Mouse (Mus musculus) sigmoid colon, adult 10 weeks (tissue): ENCODE measurements around the gene Tmcc1. TPM values are rescaled to one million over a fixed set of nuclear protein-coding genes. Genes with fewer than 3 reads are reported as not detected.

ENCODE experiments used
- polyA plus RNA-seq: library from polyadenylated mRNA; stranded (reverse); fragments of 350-450 nt; fragmentation: Illumina TruSeq; extraction: RNeasy Lipid Tissue Mini Kit (QIAGEN cat#74804); gene quantifications from one replicate; pipeline ENCODE4 v1.2.3, GENCODE M21; 2014; ENCODE audit warnings: low read depth, low replicate concordance

Gene Tmcc1
- polyA plus RNA-seq, result 20.4 TPM

GRCm38 (mm10) chr6:116193394-116194393 lies at the start of gene Tmcc1:
Gene Tmcc1, minus strand, starts transcription at chr6:116193486.

GRCm38 (mm10) chr6:116207729-116208534 lies 14.6 kb upstream of the Tmcc1 start, which contains the start of gene Washc2:
Gene Washc2, plus strand, starts transcription at chr6:116208038.

GRCm38 (mm10) chr6:115994877-115995520 lies 198.3 kb downstream of the Tmcc1 start, which contains the start of gene Plxnd1:
Gene Plxnd1, minus strand, starts transcription at chr6:115995005.

Other genes with a start within 250 kb of the Tmcc1 start
- gene H1foo, start 248.5 kb downstream of the Tmcc1 start, polyA plus RNA-seq, result not detected
- gene Plxnd1, start 198.5 kb downstream of the Tmcc1 start, polyA plus RNA-seq, result 2.2 TPM
- gene Washc2, start 14.6 kb upstream of the Tmcc1 start, polyA plus RNA-seq, result 41.8 TPM
- 2.1 TPM for gene Zfand4, start 70.7 kb upstream of the Tmcc1 start, polyA plus RNA-seq
- 149 TPM for gene March8, start 144.5 kb upstream of the Tmcc1 start, polyA plus RNA-seq